Mouse (Mus musculus): ENCODE data around the gene Clk1. TPM values are rescaled to one million over a fixed set of nuclear protein-coding genes. Genes with fewer than 3 reads are reported as not detected.
A peak's percentile ranks its signal among the peaks of the same experiment; 100 is the strongest.
"Not testable (repeated sequence)": the region's sequence is repeated elsewhere in the genome, so short reads cannot be mapped to it uniquely, and the experiment has no call there.

Clk1 gene
- polyA plus RNA-seq, 1 experiment from 2014 or later = 79.8 TPM

DNA sequence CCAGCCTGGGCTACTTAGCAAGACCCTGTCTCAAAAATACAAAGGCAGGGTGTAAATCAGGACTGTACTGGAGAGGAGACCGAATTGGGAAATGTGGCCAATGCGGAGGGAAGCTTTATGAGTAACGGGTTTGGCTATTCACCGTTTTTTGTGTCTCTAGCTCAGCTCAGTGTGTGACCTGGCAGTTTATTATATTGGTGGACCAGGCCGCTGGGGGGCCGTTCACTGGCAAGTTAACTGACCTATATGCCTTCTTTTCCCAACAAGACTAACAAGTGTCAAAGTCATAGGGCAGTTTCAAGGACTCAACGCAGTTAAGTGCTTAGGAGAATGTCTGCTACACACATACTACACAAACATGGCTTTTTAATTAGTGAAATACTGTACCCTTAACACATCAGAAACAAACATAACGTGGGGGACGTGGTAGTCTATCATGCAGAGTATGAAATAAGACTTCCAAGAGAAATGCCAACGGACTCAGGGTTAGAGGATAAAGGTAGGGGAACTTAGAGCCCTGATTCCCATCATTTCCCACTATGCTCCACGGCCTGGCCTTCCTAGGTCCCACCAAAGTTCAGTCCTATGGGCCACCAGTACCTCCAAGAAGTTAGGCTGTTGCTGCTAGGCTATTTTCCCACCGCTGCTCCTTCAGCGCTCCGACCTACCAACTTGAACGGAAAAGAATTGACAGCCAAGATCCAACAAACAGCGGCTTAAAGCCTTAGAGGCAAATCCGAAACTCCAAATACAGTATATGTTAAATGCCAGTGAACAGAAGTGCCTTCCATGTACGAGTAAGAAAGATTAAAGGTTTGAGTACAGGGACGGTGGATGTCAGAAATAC, 32.2 kb downstream of the Clk1 start:
- peak overlapping the region; percentile 77 for H3K4me2 ChIP-seq
- no peaks in the 10 kb centered on the region for H3K9me3 ChIP-seq (replicated peaks)
- H3K9ac ChIP-seq = peak overlapping the region; percentile 93
- no peak for ATAC-seq (ENCODE audit: insufficient read depth)
- peak overlapping the region; percentile 96 for H3K27ac ChIP-seq (replicated peaks)
- no peaks in the 10 kb centered on the region for H3K27me3 ChIP-seq
- H3K4me1 ChIP-seq (replicated peaks) = peaks cover 30% of the 10 kb centered on the region
- peak overlapping the region; percentile 97 for H3K4me3 ChIP-seq (replicated peaks)
- 44% methylated on average over 19 of the region's 19 CpGs for WGBS (ENCODE audit: insufficient replicate concordance)
- peaks cover 21% of the 10 kb centered on the region for H3K36me3 ChIP-seq (replicated peaks)

DNA sequence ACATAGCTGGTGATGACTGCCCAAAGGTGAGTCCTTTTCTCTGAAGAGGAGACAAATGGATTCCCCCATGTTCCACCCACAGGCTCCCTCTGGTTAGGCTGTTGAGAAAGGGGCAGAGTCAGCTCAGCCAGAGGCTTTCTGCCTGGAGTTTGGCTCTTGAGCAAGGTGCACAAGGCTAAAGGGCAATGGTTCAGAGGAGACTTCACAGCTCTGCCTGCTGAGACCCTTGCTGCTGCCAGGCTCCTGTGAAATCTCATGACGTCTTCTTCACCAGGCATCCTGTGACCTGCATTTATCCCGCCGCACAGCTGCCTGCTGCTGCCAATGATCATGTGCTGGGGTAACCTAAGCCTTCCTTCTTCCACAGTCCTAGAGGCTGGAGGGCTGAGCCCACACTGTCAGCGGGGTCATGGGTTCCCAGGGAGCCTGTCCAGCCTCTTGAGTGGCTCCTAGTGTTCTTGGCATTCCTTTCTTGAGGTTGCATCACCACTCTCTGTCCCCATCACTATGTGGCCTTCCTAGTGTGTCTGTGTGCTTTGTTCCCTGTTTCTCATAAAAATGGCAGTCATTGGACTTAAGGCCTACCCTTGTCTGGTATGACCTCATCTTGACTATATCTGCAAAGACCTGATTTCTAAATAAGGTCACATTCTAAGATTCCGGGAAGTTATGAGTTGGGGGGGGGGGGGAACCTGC, 41.1 kb downstream of the Clk1 start:
- WGBS (ENCODE audit: insufficient replicate concordance) = 67% methylated on average over 5 of the region's 5 CpGs
- Histone ChIP-seq H3K4me1 (replicated peaks) (no peaks in the 10 kb centered on the region), H3K4me3 (replicated peaks) (no peak overlapping the region), H3K4me2 (no peak overlapping the region), H3K27ac (replicated peaks) (no peak overlapping the region), H3K27me3 (no peaks in the 10 kb centered on the region), H3K9me3 (replicated peaks) (no peaks in the 10 kb centered on the region), H3K9ac (no peak overlapping the region), H3K36me3 (replicated peaks) (no peaks in the 10 kb centered on the region)
- ATAC-seq (ENCODE audit: insufficient read depth) = no peak

DNA sequence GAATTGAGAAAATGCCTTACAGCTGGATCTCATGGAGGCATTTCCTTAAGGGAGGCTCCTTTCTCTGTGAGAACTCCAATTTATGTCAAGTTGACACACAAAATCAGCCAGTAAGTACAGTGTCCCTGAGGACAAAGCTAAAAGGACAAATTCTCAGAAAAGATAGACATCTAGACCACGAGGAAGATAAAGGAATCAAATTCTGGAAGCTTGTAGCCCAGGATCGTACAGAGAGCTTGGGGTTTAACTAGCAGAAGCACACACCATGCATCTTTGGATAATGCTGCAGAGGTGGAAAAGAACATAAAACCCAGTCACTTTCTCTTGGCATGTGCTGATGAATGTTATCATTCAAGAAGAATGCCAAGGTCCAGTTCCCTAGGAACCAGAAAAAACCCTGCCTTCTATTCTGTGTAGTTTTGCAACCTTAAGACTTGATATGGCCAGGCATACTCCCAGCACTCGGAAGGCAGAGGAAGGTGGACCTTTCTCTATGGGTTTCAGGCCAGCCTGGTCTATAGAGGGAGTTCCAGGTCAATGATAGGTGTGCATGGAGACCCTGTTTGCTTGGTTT, 48.2 kb downstream of the Clk1 start:
- Histone ChIP-seq H3K9me3 (replicated peaks) (no peaks in the 10 kb centered on the region), H3K9ac (no peak overlapping the region), H3K4me2 (no peak overlapping the region), H3K27me3 (no peaks in the 10 kb centered on the region), H3K36me3 (replicated peaks) (no peaks in the 10 kb centered on the region), H3K27ac (replicated peaks) (no peak overlapping the region), H3K4me1 (replicated peaks) (no peaks in the 10 kb centered on the region), H3K4me3 (replicated peaks) (no peak overlapping the region)
- no peak for ATAC-seq (ENCODE audit: insufficient read depth)
- WGBS (ENCODE audit: insufficient replicate concordance) = 39% methylated on average over 3 of the region's 3 CpGs

DNA sequence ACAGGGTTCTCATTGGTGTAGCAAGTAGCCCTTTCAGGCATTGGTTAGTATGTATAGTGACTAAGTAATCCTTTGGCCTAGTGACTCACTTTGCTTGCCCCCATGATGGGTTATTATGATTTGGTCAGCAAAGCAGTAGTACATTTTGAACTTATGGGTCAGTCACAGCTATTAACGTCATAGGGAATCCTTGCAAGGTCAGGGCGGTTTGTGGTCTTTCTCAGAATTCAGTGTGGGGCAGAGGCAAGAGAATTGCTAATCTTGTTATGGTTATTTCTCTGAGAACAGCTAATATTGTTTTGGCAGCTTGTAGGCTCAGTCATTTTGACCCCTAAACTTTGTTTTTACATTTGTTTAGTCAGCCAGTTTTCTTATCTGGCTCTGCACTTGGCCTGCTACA, 49.6 kb downstream of the Clk1 start:
- H3K9me3 ChIP-seq (replicated peaks); H3K27me3 ChIP-seq; H3K4me1 ChIP-seq (replicated peaks); H3K27ac ChIP-seq (replicated peaks); H3K36me3 ChIP-seq (replicated peaks); H3K9ac ChIP-seq; H3K4me2 ChIP-seq; H3K4me3 ChIP-seq (replicated peaks); ATAC-seq (ENCODE audit: insufficient read depth): not testable (repeated sequence)
- WGBS (ENCODE audit: insufficient replicate concordance) = 62% methylated on average over 2 of the region's 2 CpGs

DNA sequence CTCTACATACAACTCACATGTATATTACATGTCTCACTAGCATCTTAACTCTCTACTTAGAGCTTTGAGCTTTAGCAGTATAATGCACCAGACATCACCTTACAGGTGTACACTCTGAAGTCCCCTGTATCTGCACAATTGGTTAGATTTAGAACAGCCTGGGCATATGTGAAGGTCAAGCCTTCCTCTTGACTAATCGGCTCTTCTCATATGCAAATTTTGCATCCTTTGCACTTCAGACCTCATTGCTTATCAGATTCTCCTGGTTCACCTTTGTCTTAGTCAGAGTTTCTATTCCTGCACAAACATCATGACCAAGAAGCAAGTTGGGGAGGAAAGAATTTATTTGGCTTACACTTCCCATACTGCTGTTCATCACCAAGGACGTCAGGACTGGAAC, 54.1 kb downstream of the Clk1 start:
- Histone ChIP-seq H3K4me2 (no peak overlapping the region), H3K9me3 (replicated peaks) (no peaks in the 10 kb centered on the region), H3K9ac (no peak overlapping the region), H3K4me1 (replicated peaks) (no peaks in the 10 kb centered on the region), H3K27me3 (no peaks in the 10 kb centered on the region), H3K27ac (replicated peaks) (no peak overlapping the region), H3K4me3 (replicated peaks) (no peak overlapping the region), H3K36me3 (replicated peaks) (no peaks in the 10 kb centered on the region)
- ATAC-seq (ENCODE audit: insufficient read depth) = no peak
- 54% methylated on average over 2 of the region's 2 CpGs for WGBS (ENCODE audit: insufficient replicate concordance)

DNA sequence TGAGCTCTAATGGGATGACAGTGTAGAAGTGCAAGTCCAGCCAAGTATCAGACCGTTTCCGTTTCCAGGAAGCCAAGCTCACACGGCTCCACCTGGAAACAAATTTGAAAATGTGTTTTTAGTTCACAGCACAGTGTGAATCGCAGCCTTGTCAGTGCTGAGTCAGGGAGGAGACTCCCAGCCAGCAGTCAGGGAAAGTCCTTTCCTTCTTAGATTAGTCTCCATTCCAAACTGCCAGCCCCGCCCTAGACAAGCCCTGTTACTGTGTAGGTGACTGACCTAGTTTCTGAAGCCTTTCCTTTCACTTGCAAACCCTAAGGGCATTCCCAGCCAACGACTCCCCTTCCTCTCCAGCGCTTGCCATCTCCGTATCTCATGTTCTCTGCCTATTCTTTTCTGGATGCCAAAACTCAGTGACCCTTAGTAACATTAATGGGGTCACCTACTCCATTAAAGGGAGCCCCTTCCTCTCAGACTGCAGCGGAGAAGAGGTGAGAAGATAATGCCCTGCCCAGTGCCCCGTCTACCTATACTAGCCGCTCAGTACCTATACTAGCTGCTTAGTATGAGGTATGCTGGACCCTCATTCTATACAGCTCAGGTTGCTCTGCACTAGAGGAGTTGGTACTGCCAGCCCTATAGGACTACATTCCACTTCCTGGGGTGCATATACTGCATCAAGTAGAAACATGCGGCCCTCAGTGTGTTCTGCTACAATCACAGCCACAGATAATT, 57.0 kb downstream of the Clk1 start:
- ATAC-seq (ENCODE audit: insufficient read depth) = no peak
- Histone ChIP-seq H3K4me2 (no peak overlapping the region), H3K36me3 (replicated peaks) (no peaks in the 10 kb centered on the region), H3K9me3 (replicated peaks) (no peaks in the 10 kb centered on the region), H3K9ac (no peak overlapping the region), H3K4me1 (replicated peaks) (no peaks in the 10 kb centered on the region), H3K4me3 (replicated peaks) (no peak overlapping the region), H3K27me3 (no peaks in the 10 kb centered on the region), H3K27ac (replicated peaks) (no peak overlapping the region)
- WGBS (ENCODE audit: insufficient replicate concordance) = 68% methylated on average over 12 of the region's 12 CpGs

DNA sequence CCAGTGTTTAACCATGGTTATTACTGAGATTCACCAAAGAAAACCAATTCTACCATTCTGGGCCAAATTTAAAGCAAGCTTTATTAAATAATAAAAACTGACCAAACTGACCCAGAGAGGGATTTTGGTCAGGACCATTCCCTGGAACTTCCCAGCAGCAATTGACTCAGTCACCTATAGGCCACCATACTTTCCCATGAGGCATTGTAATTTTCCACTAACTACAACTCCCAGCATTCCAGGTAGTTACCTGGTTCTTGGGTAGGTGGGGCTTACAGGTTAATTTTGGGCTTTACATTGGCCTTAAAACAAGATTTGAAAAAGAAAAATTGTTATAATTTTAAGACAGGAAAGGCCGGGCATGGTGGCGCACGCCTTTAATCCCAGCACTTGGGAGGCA, 58.0 kb downstream of the Clk1 start:
- 85% methylated on average over 3 of the region's 3 CpGs for WGBS (ENCODE audit: insufficient replicate concordance)
- no peak overlapping the region for H3K4me3 ChIP-seq (replicated peaks)
- H3K27ac ChIP-seq (replicated peaks) = no peak overlapping the region
- no peaks in the 10 kb centered on the region for H3K4me1 ChIP-seq (replicated peaks)
- no peak for ATAC-seq (ENCODE audit: insufficient read depth)
- H3K4me2 ChIP-seq = no peak overlapping the region
- no peaks in the 10 kb centered on the region for H3K27me3 ChIP-seq
- H3K9me3 ChIP-seq (replicated peaks) = no peaks in the 10 kb centered on the region
- no peaks in the 10 kb centered on the region for H3K36me3 ChIP-seq (replicated peaks)
- H3K9ac ChIP-seq = no peak overlapping the region

DNA sequence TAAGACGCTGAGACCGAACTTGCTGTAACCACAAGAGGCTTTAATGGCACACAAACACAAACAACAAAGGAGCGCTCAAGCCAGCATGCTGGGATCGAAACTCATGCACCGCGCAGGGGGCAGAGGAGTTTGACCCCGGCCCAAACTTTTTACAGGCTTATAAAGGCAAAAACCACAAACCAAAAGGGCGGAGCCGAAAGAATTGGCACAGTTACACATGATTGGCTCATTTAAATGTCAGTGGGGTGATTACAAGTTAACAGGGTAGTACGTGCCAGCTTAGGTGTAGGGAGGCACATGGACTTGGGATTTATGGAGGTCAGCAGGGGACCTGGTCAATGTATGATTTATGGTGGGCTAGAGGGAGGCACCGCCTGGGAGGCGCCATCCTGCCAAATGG, 59.3 kb downstream of the Clk1 start:
- no peak overlapping the region for H3K4me2 ChIP-seq
- H3K36me3 ChIP-seq (replicated peaks) = no peaks in the 10 kb centered on the region
- H3K4me1 ChIP-seq (replicated peaks) = no peaks in the 10 kb centered on the region
- no peaks in the 10 kb centered on the region for H3K9me3 ChIP-seq (replicated peaks)
- 77% methylated on average over 12 of the region's 12 CpGs for WGBS (ENCODE audit: insufficient replicate concordance)
- ATAC-seq (ENCODE audit: insufficient read depth) = no peak
- H3K27ac ChIP-seq (replicated peaks) = no peak overlapping the region
- no peaks in the 10 kb centered on the region for H3K27me3 ChIP-seq
- no peak overlapping the region for H3K9ac ChIP-seq
- no peak overlapping the region for H3K4me3 ChIP-seq (replicated peaks)

DNA sequence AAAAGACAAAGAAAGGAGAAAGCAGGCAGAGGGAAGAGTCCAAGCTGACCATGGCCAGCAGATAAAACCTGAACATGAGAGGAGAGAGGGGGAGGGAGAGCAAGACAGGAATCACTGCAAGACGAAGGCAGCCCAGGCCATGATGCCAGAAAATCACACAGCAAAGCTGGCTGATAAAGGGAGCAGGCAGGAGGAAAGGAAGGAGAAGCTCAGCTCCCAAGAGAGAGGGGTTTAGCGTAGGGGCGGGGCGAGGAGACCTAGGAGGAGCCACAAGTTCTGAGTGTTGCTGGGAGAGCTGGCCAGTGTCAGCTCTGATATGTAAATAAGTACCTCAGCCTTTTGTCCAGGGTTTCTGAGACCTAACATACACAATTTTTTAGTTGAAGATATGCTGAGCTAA, 61.6 kb downstream of the Clk1 start:
- no peaks in the 10 kb centered on the region for H3K36me3 ChIP-seq (replicated peaks)
- H3K27me3 ChIP-seq = no peaks in the 10 kb centered on the region
- H3K9me3 ChIP-seq (replicated peaks) = no peaks in the 10 kb centered on the region
- no peak overlapping the region for H3K27ac ChIP-seq (replicated peaks)
- no peak overlapping the region for H3K4me2 ChIP-seq
- no peaks in the 10 kb centered on the region for H3K4me1 ChIP-seq (replicated peaks)
- ATAC-seq (ENCODE audit: insufficient read depth) = no peak
- H3K4me3 ChIP-seq (replicated peaks) = no peak overlapping the region
- H3K9ac ChIP-seq = no peak overlapping the region
- 51% methylated on average over 4 of the region's 4 CpGs for WGBS (ENCODE audit: insufficient replicate concordance)
